In the genomic region with DNA sequence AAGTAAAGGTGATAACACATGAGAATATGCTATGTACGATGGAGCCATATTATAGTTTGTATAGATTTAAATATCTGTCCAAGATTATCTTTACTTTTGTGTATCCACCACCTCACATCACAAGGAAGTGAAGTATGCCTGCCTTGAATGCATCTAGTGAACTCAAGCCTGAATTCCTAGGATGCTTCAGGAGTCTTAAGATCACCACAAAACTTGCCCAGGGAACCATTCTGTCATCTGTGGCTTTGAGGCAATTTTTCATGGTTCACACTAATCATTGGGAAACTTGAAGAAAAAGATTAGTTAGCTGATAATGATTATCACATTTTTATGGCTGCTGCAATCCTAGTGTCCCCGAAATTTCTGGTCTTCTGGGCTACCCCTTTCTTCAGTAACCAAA, we compare ENCODE assay signal across 26 mouse cellular contexts.
DNase-seq lines count a peak whose midpoint lies in the region; ATAC-seq and TF ChIP-seq lines count a peak whose summit lies in the region.
"Had no signal": no experiment of that assay in that cellular context is flagged by ENCODE, and none has a peak within 500 bp of the region (broad histone marks: within the 10 kb centered on the region; RNA-seq: fewer than 3 reads in every experiment).

No protein-coding gene starts in this region.

- 83% methylated on average over 2 of the region's 2 CpGs for WGBS in midbrain, embryonic 11.5 days
- WGBS in midbrain, postnatal 0 days: 84% methylated on average over 2 of the region's 2 CpGs
- 92% methylated on average over 2 of the region's 2 CpGs for WGBS in hindbrain, embryonic 14.5 days

- no peaks in the 10 kb centered on the region for H3K9me3 ChIP-seq in midbrain, embryonic 11.5 days (ENCODE audit: control insufficient read depth, low read length)
- no peaks in the 10 kb centered on the region for H3K9me3 ChIP-seq in midbrain, postnatal 0 days (ENCODE audit: low read length)
- no peaks in the 10 kb centered on the region for H3K9me3 ChIP-seq in hindbrain, embryonic 14.5 days (ENCODE audit: control insufficient read depth, low read length)
- H3K9me3 ChIP-seq: embryonic facial prominence, embryonic 12.5 days; embryonic facial prominence, embryonic 15.5 days; forebrain, embryonic 13.5 days; forebrain, embryonic 15.5 days; G1E had no signal

- peak; percentile 8 for DNase-seq in midbrain, embryonic 11.5 days (ENCODE audit: low spot score, missing footprints)
- DNase-seq in midbrain, postnatal 0 days (ENCODE audit: low spot score): no peak
- DNase-seq in NIH3T3 (ENCODE audit: low read depth): peak; percentile 31
- DNase-seq in fibroblast of lung, adult 2 months (ENCODE audit: low read depth): peak; percentile 18
- no peak for DNase-seq in hindbrain, embryonic 14.5 days (ENCODE audit: low spot score)
- no peak for DNase-seq in urinary bladder, postnatal 4 days (ENCODE audit: low spot score in 2 of 2)
- DNase-seq: adrenal gland, adult 8-10 months; adrenal gland, postnatal 14 days; adrenal gland, postnatal 36 days; B cell, adult 2 months; cerebellum, adult 11-12 months; cerebellum, adult 2 months; cerebellum, adult 9-10 months; cerebellum, postnatal 14 days; cerebellum, postnatal 36 days; embryo, embryonic 11 days; forebrain, postnatal 0 days had no signal

- no peaks in the 10 kb centered on the region for H3K27me3 ChIP-seq in midbrain, embryonic 11.5 days (ENCODE audit: control insufficient read depth, insufficient read depth, low read length)
- no peaks in the 10 kb centered on the region for H3K27me3 ChIP-seq in midbrain, postnatal 0 days (ENCODE audit: insufficient read depth, low read length)
- H3K27me3 ChIP-seq in hindbrain, embryonic 14.5 days (ENCODE audit: control insufficient read depth, insufficient read depth, low read length): no peaks in the 10 kb centered on the region
- H3K27me3 ChIP-seq: CH12.LX; embryonic facial prominence, embryonic 12.5 days; embryonic facial prominence, embryonic 15.5 days; forebrain, embryonic 13.5 days; forebrain, embryonic 15.5 days had no signal

- H3K36me3 ChIP-seq in midbrain, embryonic 11.5 days (ENCODE audit: control insufficient read depth, insufficient read depth, low read length): no peaks in the 10 kb centered on the region
- H3K36me3 ChIP-seq in midbrain, postnatal 0 days (ENCODE audit: insufficient read depth, low read length): no peaks in the 10 kb centered on the region
- H3K36me3 ChIP-seq in hindbrain, embryonic 14.5 days (replicated peaks; ENCODE audit: control insufficient read depth, insufficient read depth): no peaks in the 10 kb centered on the region
- H3K36me3 ChIP-seq: embryonic facial prominence, embryonic 12.5 days; embryonic facial prominence, embryonic 15.5 days; forebrain, embryonic 15.5 days; G1E had no signal

- no peak overlapping the region for H3K4me2 ChIP-seq in midbrain, embryonic 11.5 days
- no peak overlapping the region for H3K4me2 ChIP-seq in midbrain, postnatal 0 days (ENCODE audit: low read depth, low read length, poor library complexity, severe bottlenecking)
- no peak overlapping the region for H3K4me2 ChIP-seq in hindbrain, embryonic 14.5 days (replicated peaks)
- H3K4me2 ChIP-seq: embryonic facial prominence, embryonic 12.5 days; embryonic facial prominence, embryonic 15.5 days; forebrain, embryonic 13.5 days; forebrain, embryonic 15.5 days had no signal

- no peak overlapping the region for H3K4me3 ChIP-seq in midbrain, embryonic 11.5 days (ENCODE audit: low read depth, low read length)
- no peak overlapping the region for H3K4me3 ChIP-seq in midbrain, postnatal 0 days (ENCODE audit: low read depth, low read length)
- H3K4me3 ChIP-seq in hindbrain, embryonic 14.5 days (replicated peaks; ENCODE audit: low read length): no peak overlapping the region
- H3K4me3 ChIP-seq: embryonic facial prominence, embryonic 12.5 days; embryonic facial prominence, embryonic 15.5 days; erythroblast, embryonic 14.5 days; forebrain, embryonic 13.5 days; forebrain, embryonic 15.5 days had no signal

- H3K9ac ChIP-seq in midbrain, embryonic 11.5 days (ENCODE audit: low read length): no peak overlapping the region
- no peak overlapping the region for H3K9ac ChIP-seq in midbrain, postnatal 0 days (replicated peaks; ENCODE audit: low read length, poor library complexity, severe bottlenecking)
- no peak overlapping the region for H3K9ac ChIP-seq in hindbrain, embryonic 14.5 days
- H3K9ac ChIP-seq: embryonic facial prominence, embryonic 12.5 days; embryonic facial prominence, embryonic 15.5 days; forebrain, embryonic 13.5 days; forebrain, embryonic 15.5 days; forebrain, postnatal 0 days had no signal

- no peaks in the 10 kb centered on the region for H3K4me1 ChIP-seq in midbrain, embryonic 11.5 days (ENCODE audit: control insufficient read depth, insufficient read depth, low read length)
- H3K4me1 ChIP-seq in midbrain, postnatal 0 days (ENCODE audit: insufficient read depth, low read length): no peaks in the 10 kb centered on the region
- H3K4me1 ChIP-seq in hindbrain, embryonic 14.5 days (replicated peaks; ENCODE audit: control insufficient read depth, insufficient read depth, low read length): no peaks in the 10 kb centered on the region
- H3K4me1 ChIP-seq: embryonic facial prominence, embryonic 15.5 days; forebrain, embryonic 13.5 days; forebrain, embryonic 15.5 days had no signal

- no peak for TF ChIP-seq CTCF in midbrain, postnatal 0 days (IDR thresholded peaks at IDR 0.05)

- H3K27ac ChIP-seq in midbrain, embryonic 11.5 days (ENCODE audit: low read depth, low read length): no peak overlapping the region
- H3K27ac ChIP-seq in midbrain, postnatal 0 days (ENCODE audit: low read depth, low read length): no peak overlapping the region
- H3K27ac ChIP-seq in hindbrain, embryonic 14.5 days: no peak overlapping the region
- H3K27ac ChIP-seq: embryonic facial prominence, embryonic 12.5 days; embryonic facial prominence, embryonic 15.5 days; forebrain, embryonic 13.5 days; forebrain, embryonic 15.5 days had no signal

- no peak for ATAC-seq in midbrain, embryonic 11.5 days (ENCODE audit: low FRiP score)
- no peak for ATAC-seq in midbrain, postnatal 0 days (ENCODE audit: low FRiP score)
- no peak for ATAC-seq in hindbrain, embryonic 14.5 days (ENCODE audit: low FRiP score)
- ATAC-seq: activated CD4-positive, CD25-positive, alpha-beta regulatory T cell, adult 4 months; CD4-positive, CD25-positive, alpha-beta regulatory T cell, adult 4 months; forebrain, embryonic 13.5 days; forebrain, embryonic 15.5 days; forebrain, postnatal 0 days had no signal

Comparison
In these comparisons a context has a peak if more than half of its experiments do, and no peak if none do; other contexts are left out.
1. DNase-seq: peak in midbrain, embryonic 11.5 days (single experiment), NIH3T3 (single experiment) and fibroblast of lung, adult 2 months (single experiment); none in midbrain, postnatal 0 days (single experiment), hindbrain, embryonic 14.5 days (single experiment) and urinary bladder, postnatal 4 days (0 of 2).